Mouse (Mus musculus): ENCODE results near the gene Vac14. TPM values are rescaled to one million over a fixed set of nuclear protein-coding genes. Genes with fewer than 3 reads are reported as not detected.

Vac14 gene
- total RNA-seq, 1 experiment = 33.1 TPM

- in situ Hi-C loops (cut with MboI; ENCODE audit: low sequenced_read_pairs in 2 of 2, unreplicated experiment in 2 of 2) = no loop called here
- Histone ChIP-seq H3K27ac (ENCODE audit: insufficient read depth, low read depth, low read length, poor library complexity, severe bottlenecking) (no peak overlapping the region), H3K4me1 (ENCODE audit: control insufficient read depth in 2 of 2, insufficient read depth in 2 of 2, low read length in 2 of 2, poor library complexity in 1 of 2) (peaks cover 0 to 9% of the 10 kb centered on the region in 2 experiments; a peak in 1 of 4 replicates), H3K9me3 (ENCODE audit: control insufficient read depth, insufficient read depth, low read depth, low read length) (no peaks in the 10 kb centered on the region), H3K4me3 (ENCODE audit: insufficient read depth in 1 of 2, low read depth in 1 of 2, low read length in 2 of 2, poor library complexity in 1 of 2, severe bottlenecking in 1 of 2) (no peak overlapping the region), H3K36me3 (ENCODE audit: control insufficient read depth, insufficient read depth, low read length, poor library complexity, severe bottlenecking) (no peaks in the 10 kb centered on the region), H3K9ac (ENCODE audit: insufficient read depth, low read depth, low read length, poor library complexity, severe bottlenecking) (no peak overlapping the region)
- TF ChIP-seq ZNF384 (IDR thresholded peaks at IDR 0.05; ENCODE audit: low read depth, low read length) (0 out of 2 replicates have a peak, but pooled peaks have one; percentile 13), MAFK (IDR thresholded peaks at IDR 0.05; ENCODE audit: insufficient read depth, low read depth, low read length) (no peak), ZC3H11A (IDR thresholded peaks at IDR 0.05; ENCODE audit: borderline replicate concordance, low read depth, low read length) (peak; percentile 95)
- DNase-seq (ENCODE audit: low read depth, low spot score) = no peak
Measured at GRCm38 (mm10) chr8:110749500-110750170, 131.2 kb downstream of the Vac14 start.

- Histone ChIP-seq H3K4me1 (ENCODE audit: control insufficient read depth in 2 of 2, insufficient read depth in 2 of 2, low read length in 2 of 2, poor library complexity in 1 of 2) (peaks cover 0 to 14% of the 10 kb centered on the region in 2 experiments; a peak in 2 of 4 replicates), H3K36me3 (ENCODE audit: control insufficient read depth, insufficient read depth, low read length, poor library complexity, severe bottlenecking) (no peaks in the 10 kb centered on the region), H3K9ac (ENCODE audit: insufficient read depth, low read depth, low read length, poor library complexity, severe bottlenecking) (no peak overlapping the region), H3K4me3 (ENCODE audit: insufficient read depth in 1 of 2, low read depth in 1 of 2, low read length in 2 of 2, poor library complexity in 1 of 2, severe bottlenecking in 1 of 2) (no peak overlapping the region), H3K27ac (ENCODE audit: insufficient read depth, low read depth, low read length, poor library complexity, severe bottlenecking) (no peak overlapping the region), H3K9me3 (ENCODE audit: control insufficient read depth, insufficient read depth, low read depth, low read length) (no peaks in the 10 kb centered on the region)
- in situ Hi-C loops (cut with MboI; ENCODE audit: low sequenced_read_pairs in 2 of 2, unreplicated experiment in 2 of 2) = no loop called here
- TF ChIP-seq ZNF384 (IDR thresholded peaks at IDR 0.05; ENCODE audit: low read depth, low read length) (no peak), ZC3H11A (IDR thresholded peaks at IDR 0.05; ENCODE audit: borderline replicate concordance, low read depth, low read length) (no peak), HCFC1 (IDR thresholded peaks at IDR 0.05; ENCODE audit: borderline replicate concordance, insufficient read depth, low read length) (no peak), MAFK (IDR thresholded peaks at IDR 0.05; ENCODE audit: insufficient read depth, low read depth, low read length) (no peak), CHD2 (IDR thresholded peaks at IDR 0.05; ENCODE audit: low read depth, low read length) (no peak)
- no peak for DNase-seq (ENCODE audit: low read depth, low spot score)
Measured at GRCm38 (mm10) chr8:110750269-110750668, 131.9 kb downstream of the Vac14 start.

GRCm38 (mm10) chr8:110751490-110751889, 133.1 kb downstream of the Vac14 start:
- in situ Hi-C loops (cut with MboI; ENCODE audit: low sequenced_read_pairs in 2 of 2, unreplicated experiment in 2 of 2) = no loop called here
- H3K36me3 ChIP-seq (ENCODE audit: control insufficient read depth, insufficient read depth, low read length, poor library complexity, severe bottlenecking) = no peaks in the 10 kb centered on the region
- H3K9me3 ChIP-seq (ENCODE audit: control insufficient read depth, insufficient read depth, low read depth, low read length) = no peaks in the 10 kb centered on the region
- H3K4me1 ChIP-seq (ENCODE audit: control insufficient read depth in 2 of 2, insufficient read depth in 2 of 2, low read length in 2 of 2, poor library complexity in 1 of 2) = peaks cover 2 to 24% of the 10 kb centered on the region in 2 experiments; a peak in 3 of 4 replicates
- H3K4me3 ChIP-seq (ENCODE audit: insufficient read depth in 1 of 2, low read depth in 1 of 2, low read length in 2 of 2, poor library complexity in 1 of 2, severe bottlenecking in 1 of 2) = no peak overlapping the region
- no peak overlapping the region for H3K27ac ChIP-seq (ENCODE audit: insufficient read depth, low read depth, low read length, poor library complexity, severe bottlenecking)
- H3K9ac ChIP-seq (ENCODE audit: insufficient read depth, low read depth, low read length, poor library complexity, severe bottlenecking) = no peak overlapping the region
- TF ChIP-seq ZNF384 (IDR thresholded peaks at IDR 0.05; ENCODE audit: low read depth, low read length) (no peak), HCFC1 (IDR thresholded peaks at IDR 0.05; ENCODE audit: borderline replicate concordance, insufficient read depth, low read length) (no peak), MAFK (IDR thresholded peaks at IDR 0.05; ENCODE audit: insufficient read depth, low read depth, low read length) (no peak), ZC3H11A (IDR thresholded peaks at IDR 0.05; ENCODE audit: borderline replicate concordance, low read depth, low read length) (no peak), CHD2 (IDR thresholded peaks at IDR 0.05; ENCODE audit: low read depth, low read length) (no peak)
- no peak for DNase-seq (ENCODE audit: low read depth, low spot score)

- H3K36me3 ChIP-seq (ENCODE audit: control insufficient read depth, insufficient read depth, low read length, poor library complexity, severe bottlenecking) = no peaks in the 10 kb centered on the region
- no peak for DNase-seq (ENCODE audit: low read depth, low spot score)
- no peaks in the 10 kb centered on the region for H3K9me3 ChIP-seq (ENCODE audit: control insufficient read depth, insufficient read depth, low read depth, low read length)
- H3K27ac ChIP-seq (ENCODE audit: insufficient read depth, low read depth, low read length, poor library complexity, severe bottlenecking) = peak overlapping the region; percentile 45; the same call in 1 of the 2 replicates
- peaks cover 2 to 44% of the 10 kb centered on the region in 2 experiments; a peak in 3 of 4 replicates for H3K4me1 ChIP-seq (ENCODE audit: control insufficient read depth in 2 of 2, insufficient read depth in 2 of 2, low read length in 2 of 2, poor library complexity in 1 of 2)
- H3K9ac ChIP-seq (ENCODE audit: insufficient read depth, low read depth, low read length, poor library complexity, severe bottlenecking) = peak overlapping the region; percentile 19; the same call in 1 of the 2 replicates
- in situ Hi-C loops (cut with MboI; ENCODE audit: low sequenced_read_pairs in 2 of 2, unreplicated experiment in 2 of 2) = no loop called here
- TF ChIP-seq HCFC1 (IDR thresholded peaks at IDR 0.05; ENCODE audit: borderline replicate concordance, insufficient read depth, low read length) (no peak), CHD2 (IDR thresholded peaks at IDR 0.05; ENCODE audit: low read depth, low read length) (no peak), ZC3H11A (IDR thresholded peaks at IDR 0.05; ENCODE audit: borderline replicate concordance, low read depth, low read length) (no peak), ZNF384 (IDR thresholded peaks at IDR 0.05; ENCODE audit: low read depth, low read length) (no peak), MAFK (IDR thresholded peaks at IDR 0.05; ENCODE audit: insufficient read depth, low read depth, low read length) (no peak)
- 0 out of 4 replicates have a peak overlapping the region, but pooled peaks of 1 of the 2 experiments have one; percentile 11 for H3K4me3 ChIP-seq (ENCODE audit: insufficient read depth in 1 of 2, low read depth in 1 of 2, low read length in 2 of 2, poor library complexity in 1 of 2, severe bottlenecking in 1 of 2)
Measured at GRCm38 (mm10) chr8:110754713-110755112, 136.3 kb downstream of the Vac14 start.
